Mouse (Mus musculus): Measurements from ENCODE around the gene Med13l. TPM values are rescaled to one million over a fixed set of nuclear protein-coding genes. Genes with fewer than 3 reads are reported as not detected.

Med13l gene
- polyA plus RNA-seq, 1 experiment, result 7.3 TPM

GRCm38 (mm10) chr5:118693996-118694395 lies 133.5 kb downstream of the Med13l start:
- Histone ChIP-seq H3K27ac (ENCODE audit: control insufficient read depth, insufficient read depth, low read depth, low read length) (no peak overlapping the region), H3K36me3 (ENCODE audit: control insufficient read depth, insufficient read depth, low read length) (no peaks in the 10 kb centered on the region), H3K4me1 (ENCODE audit: control insufficient read depth, insufficient read depth, low read length) (no peaks in the 10 kb centered on the region), H3K4me3 (ENCODE audit: control insufficient read depth, low read depth, low read length) (no peak overlapping the region), H3K27me3 (ENCODE audit: control insufficient read depth, insufficient read depth, low read length) (no peaks in the 10 kb centered on the region)
- no peak for TF ChIP-seq CTCF (IDR thresholded peaks at IDR 0.05; ENCODE audit: control insufficient read depth, insufficient read depth, insufficient replicate concordance, low read depth, low read length)
- no peak for TF ChIP-seq POLR2A (IDR thresholded peaks at IDR 0.05; ENCODE audit: control insufficient read depth, low read depth, low read length)

- Histone ChIP-seq H3K4me1 (ENCODE audit: control insufficient read depth, insufficient read depth, low read length) (no peaks in the 10 kb centered on the region), H3K4me3 (ENCODE audit: control insufficient read depth, low read depth, low read length) (no peak overlapping the region), H3K27ac (ENCODE audit: control insufficient read depth, insufficient read depth, low read depth, low read length) (no peak overlapping the region), H3K36me3 (ENCODE audit: control insufficient read depth, insufficient read depth, low read length) (no peaks in the 10 kb centered on the region), H3K27me3 (ENCODE audit: control insufficient read depth, insufficient read depth, low read length) (no peaks in the 10 kb centered on the region)
- TF ChIP-seq CTCF (IDR thresholded peaks at IDR 0.05; ENCODE audit: control insufficient read depth, insufficient read depth, insufficient replicate concordance, low read depth, low read length) (no peak), POLR2A (IDR thresholded peaks at IDR 0.05; ENCODE audit: control insufficient read depth, low read depth, low read length) (no peak)
Measured at GRCm38 (mm10) chr5:118697073-118697472, 136.6 kb downstream of the Med13l start.

- no peak overlapping the region for H3K4me3 ChIP-seq (ENCODE audit: control insufficient read depth, low read depth, low read length)
- no peaks in the 10 kb centered on the region for H3K36me3 ChIP-seq (ENCODE audit: control insufficient read depth, insufficient read depth, low read length)
- TF ChIP-seq CTCF (IDR thresholded peaks at IDR 0.05; ENCODE audit: control insufficient read depth, insufficient read depth, insufficient replicate concordance, low read depth, low read length) (no peak), POLR2A (IDR thresholded peaks at IDR 0.05; ENCODE audit: control insufficient read depth, low read depth, low read length) (no peak)
- no peaks in the 10 kb centered on the region for H3K4me1 ChIP-seq (ENCODE audit: control insufficient read depth, insufficient read depth, low read length)
- no peak overlapping the region for H3K27ac ChIP-seq (ENCODE audit: control insufficient read depth, insufficient read depth, low read depth, low read length)
- H3K27me3 ChIP-seq (ENCODE audit: control insufficient read depth, insufficient read depth, low read length), result no peaks in the 10 kb centered on the region
Measured at GRCm38 (mm10) chr5:118700978-118701377, 140.5 kb downstream of the Med13l start.

- TF ChIP-seq POLR2A (IDR thresholded peaks at IDR 0.05; ENCODE audit: control insufficient read depth, low read depth, low read length) (no peak), CTCF (IDR thresholded peaks at IDR 0.05; ENCODE audit: control insufficient read depth, insufficient read depth, insufficient replicate concordance, low read depth, low read length) (no peak)
- no peak overlapping the region for H3K27ac ChIP-seq (ENCODE audit: control insufficient read depth, insufficient read depth, low read depth, low read length)
- H3K4me1 ChIP-seq (ENCODE audit: control insufficient read depth, insufficient read depth, low read length), result no peaks in the 10 kb centered on the region
- no peaks in the 10 kb centered on the region for H3K27me3 ChIP-seq (ENCODE audit: control insufficient read depth, insufficient read depth, low read length)
- H3K4me3 ChIP-seq (ENCODE audit: control insufficient read depth, low read depth, low read length), result no peak overlapping the region
- no peaks in the 10 kb centered on the region for H3K36me3 ChIP-seq (ENCODE audit: control insufficient read depth, insufficient read depth, low read length)
Measured at GRCm38 (mm10) chr5:118702674-118703073, 142.2 kb downstream of the Med13l start.

GRCm38 (mm10) chr5:118704148-118704547 lies 143.7 kb downstream of the Med13l start:
- no peaks in the 10 kb centered on the region for H3K4me1 ChIP-seq (ENCODE audit: control insufficient read depth, insufficient read depth, low read length)
- H3K27ac ChIP-seq (ENCODE audit: control insufficient read depth, insufficient read depth, low read depth, low read length), result no peak overlapping the region
- no peaks in the 10 kb centered on the region for H3K36me3 ChIP-seq (ENCODE audit: control insufficient read depth, insufficient read depth, low read length)
- no peaks in the 10 kb centered on the region for H3K27me3 ChIP-seq (ENCODE audit: control insufficient read depth, insufficient read depth, low read length)
- peak; percentile 77; the same call in 1 of the 2 replicates for TF ChIP-seq CTCF (IDR thresholded peaks at IDR 0.05; ENCODE audit: control insufficient read depth, insufficient read depth, insufficient replicate concordance, low read depth, low read length)
- no peak for TF ChIP-seq POLR2A (IDR thresholded peaks at IDR 0.05; ENCODE audit: control insufficient read depth, low read depth, low read length)
- H3K4me3 ChIP-seq (ENCODE audit: control insufficient read depth, low read depth, low read length), result no peak overlapping the region

GRCm38 (mm10) chr5:118704960-118705359 lies 144.5 kb downstream of the Med13l start:
- H3K27ac ChIP-seq (ENCODE audit: control insufficient read depth, insufficient read depth, low read depth, low read length), result no peak overlapping the region
- no peaks in the 10 kb centered on the region for H3K4me1 ChIP-seq (ENCODE audit: control insufficient read depth, insufficient read depth, low read length)
- no peak overlapping the region for H3K4me3 ChIP-seq (ENCODE audit: control insufficient read depth, low read depth, low read length)
- TF ChIP-seq POLR2A (IDR thresholded peaks at IDR 0.05; ENCODE audit: control insufficient read depth, low read depth, low read length) (no peak), CTCF (IDR thresholded peaks at IDR 0.05; ENCODE audit: control insufficient read depth, insufficient read depth, insufficient replicate concordance, low read depth, low read length) (no peak)
- no peaks in the 10 kb centered on the region for H3K27me3 ChIP-seq (ENCODE audit: control insufficient read depth, insufficient read depth, low read length)
- no peaks in the 10 kb centered on the region for H3K36me3 ChIP-seq (ENCODE audit: control insufficient read depth, insufficient read depth, low read length)

GRCm38 (mm10) chr5:118706009-118706408 lies 145.5 kb downstream of the Med13l start:
- H3K36me3 ChIP-seq (ENCODE audit: control insufficient read depth, insufficient read depth, low read length), result no peaks in the 10 kb centered on the region
- no peak overlapping the region for H3K4me3 ChIP-seq (ENCODE audit: control insufficient read depth, low read depth, low read length)
- H3K27me3 ChIP-seq (ENCODE audit: control insufficient read depth, insufficient read depth, low read length), result no peaks in the 10 kb centered on the region
- no peak overlapping the region for H3K27ac ChIP-seq (ENCODE audit: control insufficient read depth, insufficient read depth, low read depth, low read length)
- TF ChIP-seq POLR2A (IDR thresholded peaks at IDR 0.05; ENCODE audit: control insufficient read depth, low read depth, low read length) (no peak), CTCF (IDR thresholded peaks at IDR 0.05; ENCODE audit: control insufficient read depth, insufficient read depth, insufficient replicate concordance, low read depth, low read length) (no peak)
- no peaks in the 10 kb centered on the region for H3K4me1 ChIP-seq (ENCODE audit: control insufficient read depth, insufficient read depth, low read length)

GRCm38 (mm10) chr5:118706414-118706813 lies 145.9 kb downstream of the Med13l start:
- no peak for TF ChIP-seq POLR2A (IDR thresholded peaks at IDR 0.05; ENCODE audit: control insufficient read depth, low read depth, low read length)
- no peak for TF ChIP-seq CTCF (IDR thresholded peaks at IDR 0.05; ENCODE audit: control insufficient read depth, insufficient read depth, insufficient replicate concordance, low read depth, low read length)
- no peaks in the 10 kb centered on the region for H3K4me1 ChIP-seq (ENCODE audit: control insufficient read depth, insufficient read depth, low read length)
- H3K27ac ChIP-seq (ENCODE audit: control insufficient read depth, insufficient read depth, low read depth, low read length), result no peak overlapping the region
- no peaks in the 10 kb centered on the region for H3K36me3 ChIP-seq (ENCODE audit: control insufficient read depth, insufficient read depth, low read length)
- H3K4me3 ChIP-seq (ENCODE audit: control insufficient read depth, low read depth, low read length), result no peak overlapping the region
- no peaks in the 10 kb centered on the region for H3K27me3 ChIP-seq (ENCODE audit: control insufficient read depth, insufficient read depth, low read length)

All from testis, adult 2 months (tissue).